10 mouse cellular contexts compared by ENCODE assay signal in genomic region chr6:112552560-112552959, GRCm38 (mm10).
DNase-seq lines count a peak whose midpoint lies in the region; ATAC-seq and TF ChIP-seq lines count a peak whose summit lies in the region.
"Had no signal": no experiment of that assay in that cellular context is flagged by ENCODE, and none has a peak within 500 bp of the region (broad histone marks: within the 10 kb centered on the region; RNA-seq: fewer than 3 reads in every experiment).

No protein-coding gene starts in this region.

- no peaks in the 10 kb centered on the region for H3K36me3 ChIP-seq in heart, adult 2 months (ENCODE audit: control insufficient read depth, insufficient read depth, low read length)
- no peaks in the 10 kb centered on the region for H3K36me3 ChIP-seq in heart, embryonic 11.5 days (ENCODE audit: control insufficient read depth, insufficient read depth, low read length)

- no peak overlapping the region for H3K4me3 ChIP-seq in heart, adult 2 months
- no peak overlapping the region for H3K4me3 ChIP-seq in heart, embryonic 11.5 days (ENCODE audit: low read depth, low read length)

- no peak for TF ChIP-seq EP300 in heart, adult 2 months (IDR thresholded peaks at IDR 0.05; ENCODE audit: insufficient read depth, low read depth, low read length)

- no peak for TF ChIP-seq CTCF in heart, adult 2 months (IDR thresholded peaks at IDR 0.05)

- WGBS in heart, adult 2 months = 62% methylated on average over 4 of the region's 4 CpGs
- WGBS in heart, embryonic 11.5 days (ENCODE audit: insufficient replicate concordance) = 74% methylated on average over 4 of the region's 4 CpGs

- H3K9me3 ChIP-seq in heart, embryonic 11.5 days (replicated peaks; ENCODE audit: control insufficient read depth, low read length) = no peaks in the 10 kb centered on the region

- H3K4me1 ChIP-seq in heart, adult 2 months (ENCODE audit: control insufficient read depth, insufficient read depth, low read length) = no peaks in the 10 kb centered on the region
- H3K4me1 ChIP-seq in heart, embryonic 11.5 days (ENCODE audit: control insufficient read depth, insufficient read depth, low read length) = no peaks in the 10 kb centered on the region

- no peaks in the 10 kb centered on the region for H3K27me3 ChIP-seq in heart, adult 2 months (ENCODE audit: control insufficient read depth, insufficient read depth, low read length)
- H3K27me3 ChIP-seq in heart, embryonic 11.5 days (ENCODE audit: control insufficient read depth, insufficient read depth, low read length) = no peaks in the 10 kb centered on the region; the same call in 1 of the 2 replicates

- no peak for ATAC-seq in heart, embryonic 11.5 days (replicated peaks; ENCODE audit: insufficient number of reproducible peaks, low FRiP score, low TSS enrichment)
- no peak for ATAC-seq in frontal cortex, adult (ENCODE audit: low TSS enrichment)
- ATAC-seq: liver, postnatal 0 days had no signal

- peak; percentile 41 to 64 for DNase-seq in heart, adult 2 months
- peak; percentile 38 for DNase-seq in testis, postnatal 10 days (ENCODE audit: low spot score)
- no peak for DNase-seq in testis, postnatal 14 days (ENCODE audit: low spot score)
- peak; percentile 29 to 52 for DNase-seq in heart, postnatal 14 days
- DNase-seq in right cerebral cortex, postnatal 25 days = no peak
- DNase-seq: liver, postnatal 0 days; retina, postnatal 1 day; thymus, postnatal 14 days had no signal

- no peaks in the 10 kb centered on the region for H3K79me2 ChIP-seq in heart, adult 2 months (replicated peaks; ENCODE audit: control insufficient read depth, insufficient read depth, low read length)

- intact Hi-C loops in heart, adult 2 months (cut with DNase I) = no loop called here
- intact Hi-C loops in heart, postnatal 14 days (cut with DNase I) = no loop called here

- H3K27ac ChIP-seq in heart, adult 2 months = no peak overlapping the region
- H3K27ac ChIP-seq in heart, embryonic 11.5 days (ENCODE audit: low read depth, low read length) = no peak overlapping the region

- no peak overlapping the region for H3K9ac ChIP-seq in heart, adult 2 months (ENCODE audit: low read depth, low read length)
- no peak overlapping the region for H3K9ac ChIP-seq in heart, embryonic 11.5 days (ENCODE audit: low read depth, low read length)
- H3K9ac ChIP-seq: liver, postnatal 0 days had no signal

- TF ChIP-seq POLR2A in heart, adult 2 months (IDR thresholded peaks at IDR 0.05; ENCODE audit: insufficient read depth, low read depth, low read length) = no peak

- no peak overlapping the region for H3K4me2 ChIP-seq in heart, embryonic 11.5 days

Comparison
In these comparisons a context has a peak if more than half of its experiments do, and no peak if none do; other contexts are left out.
1. DNase-seq: peak in heart, adult 2 months (2 of 2), testis, postnatal 10 days (single experiment) and heart, postnatal 14 days (2 of 2); none in testis, postnatal 14 days (single experiment) and right cerebral cortex, postnatal 25 days (single experiment).